Comparison of ENCODE assay signal across 14 mouse cellular contexts in genomic region chr15:96319335-96319734, GRCm38 (mm10). TPM values are rescaled to one million over a fixed set of nuclear protein-coding genes. Genes with fewer than 3 reads are reported as not detected.
A peak's percentile ranks its signal among the peaks of the same experiment; 100 is the strongest.
DNase-seq lines count a peak whose midpoint lies in the region; TF ChIP-seq lines count a peak whose summit lies in the region.
"Had no signal": no experiment of that assay in that cellular context is flagged by ENCODE, and none has a peak within 500 bp of the region (broad histone marks: within the 10 kb centered on the region; RNA-seq: fewer than 3 reads in every experiment).

No protein-coding gene starts in this region.

- no peak for TF ChIP-seq EP300 in heart, adult 2 months (IDR thresholded peaks at IDR 0.05; ENCODE audit: insufficient read depth, low read depth, low read length)

- peak; percentile 42 for TF ChIP-seq CTCF in heart, adult 2 months (IDR thresholded peaks at IDR 0.05)
- TF ChIP-seq CTCF in thymus, adult 2 months (IDR thresholded peaks at IDR 0.05; ENCODE audit: borderline replicate concordance, control insufficient read depth, extremely low read depth, insufficient read depth, low read length, poor library complexity), result no peak

- intact Hi-C loops in heart, adult 2 months (cut with DNase I), result loop anchor here (5.0 kb wide), 1 partner anchor 38 kb away; no protein-coding TSS in a partner anchor

- 70% methylated on average over 8 of the region's 8 CpGs for WGBS in heart, adult 2 months
- WGBS in thymus, adult 2 months, result 69% methylated on average over 8 of the region's 8 CpGs

- H3K36me3 ChIP-seq in heart, adult 2 months (ENCODE audit: control insufficient read depth, insufficient read depth, low read length), result peaks cover 2% of the 10 kb centered on the region
- H3K36me3 ChIP-seq in thymus, adult 2 months (ENCODE audit: control insufficient read depth, insufficient read depth, low read length), result no peaks in the 10 kb centered on the region
- H3K36me3 ChIP-seq: neural tube, embryonic 12.5 days had no signal

- H3K9ac ChIP-seq in heart, adult 2 months (ENCODE audit: low read depth, low read length), result no peak overlapping the region
- H3K9ac ChIP-seq: forebrain, embryonic 12.5 days; heart, embryonic 13.5 days; hindbrain, embryonic 13.5 days; neural tube, embryonic 12.5 days had no signal

- TF ChIP-seq POLR2A in heart, adult 2 months (IDR thresholded peaks at IDR 0.05; ENCODE audit: insufficient read depth, low read depth, low read length), result no peak
- TF ChIP-seq POLR2A in thymus, adult 2 months (IDR thresholded peaks at IDR 0.05; ENCODE audit: control insufficient read depth, extremely low read depth, insufficient read depth, low read length, poor library complexity), result no peak

- no peak overlapping the region for H3K4me3 ChIP-seq in heart, adult 2 months
- H3K4me3 ChIP-seq in thymus, adult 2 months (ENCODE audit: control insufficient read depth, insufficient read depth, low read length), result no peak overlapping the region
- H3K4me3 ChIP-seq: forebrain, embryonic 12.5 days; heart, embryonic 13.5 days; hindbrain, embryonic 13.5 days; neural tube, embryonic 12.5 days had no signal

- no peak for DNase-seq in heart, adult 2 months
- no peak for DNase-seq in heart, adult 11 months
- peak; percentile 27 for DNase-seq in thymus, adult 2 months
- no peak for DNase-seq in thymus, adult 18-20 months
- peak; percentile 60 to 66 for DNase-seq in cerebellum, postnatal 25 days
- DNase-seq in embryo, embryonic 10 days (ENCODE audit: low spot score), result no peak
- DNase-seq in heart, adult 18-20 months, result no peak
- DNase-seq: adrenal gland, postnatal 25 days; gastrocnemius, postnatal 10 days; kidney, adult 8-10 months had no signal

- H3K27me3 ChIP-seq in heart, adult 2 months (ENCODE audit: control insufficient read depth, insufficient read depth, low read length), result no peaks in the 10 kb centered on the region
- no peaks in the 10 kb centered on the region for H3K27me3 ChIP-seq in thymus, adult 2 months (ENCODE audit: control insufficient read depth, insufficient read depth, low read length)
- H3K27me3 ChIP-seq: forebrain, embryonic 12.5 days; heart, embryonic 13.5 days; hindbrain, embryonic 13.5 days; neural tube, embryonic 12.5 days had no signal

- no peak overlapping the region for H3K27ac ChIP-seq in heart, adult 2 months
- peak overlapping the region; percentile 43 for H3K27ac ChIP-seq in thymus, adult 2 months (ENCODE audit: control insufficient read depth, insufficient read depth, low read length)
- H3K27ac ChIP-seq: forebrain, embryonic 12.5 days; heart, embryonic 13.5 days; hindbrain, embryonic 13.5 days; neural tube, embryonic 12.5 days had no signal

- peaks cover 9% of the 10 kb centered on the region for H3K4me1 ChIP-seq in heart, adult 2 months (ENCODE audit: control insufficient read depth, insufficient read depth, low read length)
- peaks cover 13% of the 10 kb centered on the region for H3K4me1 ChIP-seq in thymus, adult 2 months (replicated peaks; ENCODE audit: control insufficient read depth, insufficient read depth, low read length)
- H3K4me1 ChIP-seq: neural tube, embryonic 12.5 days had no signal

- peaks cover 3% of the 10 kb centered on the region for H3K79me2 ChIP-seq in heart, adult 2 months (replicated peaks; ENCODE audit: control insufficient read depth, insufficient read depth, low read length)

RNA-seq across cellular contexts. Expression of gene Arid2, which starts 32.0 kb away (rescaled TPM):
- 10 to 100 TPM; 20.1 to 21.1 TPM for total RNA-seq in heart, adult 2 months (2021)
- polyA plus RNA-seq in heart, adult 2 months (2012; rRNA removed), result 8.0 and 13.7 TPM in 2 replicates
- polyA plus RNA-seq in thymus, adult 2 months (2012; rRNA removed), result 70.8 and 85.7 TPM in 2 replicates
- total RNA-seq in heart, adult 18-20 months (2021), result 10 to 100 TPM; 17.9 to 19.3 TPM

Comparison
In these comparisons a context has a peak if more than half of its experiments do, and no peak if none do; other contexts are left out.
1. DNase-seq: peak in thymus, adult 2 months (single experiment) and cerebellum, postnatal 25 days (2 of 2); none in heart, adult 2 months (0 of 2), heart, adult 11 months (single experiment), thymus, adult 18-20 months (0 of 2), embryo, embryonic 10 days (single experiment) and heart, adult 18-20 months (0 of 2).